Mouse (Mus musculus) liver, postnatal 0 days (tissue): ENCODE data around the gene Aspdh. TPM values are rescaled to one million over a fixed set of nuclear protein-coding genes. Genes with fewer than 3 reads are reported as not detected.

Source experiments
- ATAC-seq: fragments of 200-750 bp; cut with Nextera tagmentation; 2 replicates; pipeline ENCODE4 v1.8.0; 2017; ENCODE audit warnings: mild to moderate bottlenecking, moderate library complexity
- DNase-seq: peaks from one replicate; pipeline ENCODE4 v3.0.0-alpha.2; 2016
- H3K27ac ChIP-seq: fragments of 300-500 bp; sonication (generic); 2 replicates; pipeline ENCODE4 v1.5.1; 2014; ENCODE audit warnings: antibody characterized with exemption, moderate library complexity, mild to moderate bottlenecking, low read depth
- H3K27me3 ChIP-seq: fragments of 300-500 bp; sonication (generic); 2 replicates; pipeline ENCODE4 v1.6.1; 2014; ENCODE audit warnings: low read length, control low read depth, mixed read lengths; ENCODE audit not compliant: insufficient read depth
- H3K36me3 ChIP-seq: fragments of 300-500 bp; sonication (generic); replicated peaks from 2 replicates; pipeline ENCODE4 v1.6.1; 2014; ENCODE audit warnings: mild to moderate bottlenecking, control low read depth, low read length, moderate library complexity, mixed read lengths; ENCODE audit not compliant: insufficient read depth
- H3K4me1 ChIP-seq: fragments of 300-500 bp; sonication (generic); 2 replicates; pipeline ENCODE4 v1.6.1; 2014; ENCODE audit warnings: antibody characterized with exemption, mild to moderate bottlenecking, control low read depth; ENCODE audit not compliant: insufficient read depth
- H3K4me2 ChIP-seq: fragments of 300-500 bp; sonication (generic); 2 replicates; pipeline ENCODE4 v1.6.1; 2014; ENCODE audit warnings: low read depth, mild to moderate bottlenecking, low read length, moderate library complexity, mixed read lengths
- H3K4me3 ChIP-seq: fragments of 300-500 bp; sonication (generic); 2 replicates; pipeline ENCODE4 v1.5.1; 2014; ENCODE audit warnings: low read depth, low read length
- H3K9ac ChIP-seq: fragments of 300-500 bp; sonication (generic); replicated peaks from 2 replicates; pipeline ENCODE4 v1.6.1; 2014; ENCODE audit warnings: mild to moderate bottlenecking, moderate library complexity
- H3K9me3 ChIP-seq: fragments of 300-500 bp; sonication (generic); 2 replicates; pipeline ENCODE4 v1.6.1; 2016; ENCODE audit warnings: mild to moderate bottlenecking, control low read depth, low read length, mixed read lengths
- CTCF ChIP-seq: sonication (generic); IDR thresholded peaks from 2 replicates; pipeline ENCODE4 v1.5.1; 2016; ENCODE audit warnings: antibody characterized with exemption, low read depth
- EP300 ChIP-seq: IDR thresholded peaks from 2 replicates; pipeline ENCODE4 v1.6.1; 2016; ENCODE audit warnings: antibody characterized with exemption, low read depth, mild to moderate bottlenecking
- WGBS: fragments of 180-500 bp; shearing (Covaris S2); extraction: QIAGEN DNeasy Blood & Tissue Kit; methylation state at CpG from one replicate; pipeline ENCODE4 v1.1.7; 2014; ENCODE audit not compliant: insufficient replicate concordance; 5-methylcytosine and 5-hydroxymethylcytosine counted together
- polyA plus RNA-seq: library from polyadenylated mRNA; unstranded; fragments of >200 nt; fragmentation: Nextera tagmentation; extraction: Ambion mirVana; gene quantifications from 2 replicates; pipeline ENCODE4 v1.2.1, GENCODE M21; 2015

Aspdh gene
- polyA plus RNA-seq, 1 experiment from 2014 or later = 44.3 TPM

DNA sequence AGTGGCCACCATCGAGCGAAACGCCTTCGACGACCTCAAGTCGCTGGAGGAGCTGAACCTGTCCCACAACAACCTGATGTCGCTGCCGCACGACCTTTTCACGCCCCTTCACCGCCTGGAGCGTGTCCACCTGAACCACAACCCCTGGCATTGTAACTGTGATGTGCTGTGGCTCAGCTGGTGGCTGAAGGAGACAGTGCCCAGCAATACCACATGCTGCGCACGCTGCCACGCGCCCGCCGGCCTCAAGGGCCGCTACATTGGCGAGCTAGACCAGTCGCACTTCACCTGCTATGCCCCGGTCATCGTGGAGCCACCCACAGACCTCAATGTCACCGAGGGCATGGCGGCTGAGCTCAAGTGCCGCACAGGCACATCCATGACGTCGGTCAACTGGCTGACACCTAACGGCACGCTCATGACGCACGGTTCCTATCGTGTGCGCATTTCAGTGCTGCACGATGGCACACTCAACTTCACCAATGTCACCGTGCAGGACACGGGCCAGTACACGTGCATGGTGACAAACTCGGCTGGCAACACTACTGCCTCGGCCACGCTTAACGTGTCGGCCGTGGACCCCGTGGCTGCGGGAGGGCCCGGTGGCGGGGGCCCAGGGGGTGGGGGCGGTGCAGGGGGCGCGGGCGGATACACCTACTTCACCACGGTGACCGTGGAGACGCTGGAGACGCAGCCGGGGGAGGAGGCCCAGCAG is 3.5 kb upstream of the Aspdh start:
- Histone ChIP-seq H3K4me2 (no peak overlapping the region), H3K9me3 (no peaks in the 10 kb centered on the region), H3K4me3 (no peak overlapping the region), H3K36me3 (no peaks in the 10 kb centered on the region), H3K27me3 (peaks cover 49% of the 10 kb centered on the region), H3K9ac (no peak overlapping the region), H3K4me1 (peaks cover 12% of the 10 kb centered on the region), H3K27ac (no peak overlapping the region)
- TF ChIP-seq EP300 = no peak
- TF ChIP-seq CTCF = no peak
- DNase-seq = peak; percentile 14
- WGBS = 44% methylated on average over 51 of the region's 57 CpGs
- ATAC-seq = no peak

DNA sequence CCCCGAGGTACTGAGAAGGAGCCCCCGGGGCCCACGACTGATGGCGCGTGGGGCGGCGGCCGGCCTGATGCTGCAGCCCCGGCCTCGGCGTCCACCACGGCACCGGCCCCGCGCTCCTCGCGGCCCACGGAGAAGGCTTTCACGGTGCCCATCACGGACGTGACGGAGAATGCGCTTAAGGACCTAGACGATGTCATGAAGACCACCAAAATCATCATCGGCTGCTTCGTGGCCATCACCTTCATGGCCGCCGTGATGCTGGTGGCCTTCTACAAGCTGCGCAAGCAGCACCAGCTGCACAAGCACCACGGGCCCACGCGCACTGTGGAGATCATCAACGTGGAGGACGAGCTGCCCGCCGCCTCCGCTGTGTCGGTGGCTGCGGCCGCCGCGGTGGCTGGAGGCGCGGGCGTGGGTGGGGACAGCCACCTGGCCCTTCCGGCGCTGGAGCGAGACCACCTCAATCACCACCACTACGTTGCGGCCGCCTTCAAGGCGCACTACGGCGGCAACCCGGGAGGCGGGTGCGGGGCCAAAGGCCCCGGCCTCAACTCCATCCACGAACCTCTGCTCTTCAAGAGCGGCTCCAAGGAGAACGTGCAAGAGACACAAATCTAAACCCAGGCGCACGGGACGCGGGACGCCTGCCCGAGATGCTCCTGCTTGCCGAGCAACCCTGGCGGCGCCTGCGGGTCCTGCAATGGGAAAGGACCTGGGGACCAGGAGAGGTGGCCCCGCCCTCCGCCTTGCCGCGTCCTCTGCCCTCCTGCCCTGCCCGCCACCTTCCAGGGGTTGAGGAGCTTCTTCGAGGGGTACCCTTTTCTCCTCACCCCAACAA is 2.8 kb upstream of the Aspdh start:
- H3K4me1 ChIP-seq = peaks cover 18% of the 10 kb centered on the region
- no peak overlapping the region for H3K4me3 ChIP-seq
- peak; percentile 75 for DNase-seq

DNA sequence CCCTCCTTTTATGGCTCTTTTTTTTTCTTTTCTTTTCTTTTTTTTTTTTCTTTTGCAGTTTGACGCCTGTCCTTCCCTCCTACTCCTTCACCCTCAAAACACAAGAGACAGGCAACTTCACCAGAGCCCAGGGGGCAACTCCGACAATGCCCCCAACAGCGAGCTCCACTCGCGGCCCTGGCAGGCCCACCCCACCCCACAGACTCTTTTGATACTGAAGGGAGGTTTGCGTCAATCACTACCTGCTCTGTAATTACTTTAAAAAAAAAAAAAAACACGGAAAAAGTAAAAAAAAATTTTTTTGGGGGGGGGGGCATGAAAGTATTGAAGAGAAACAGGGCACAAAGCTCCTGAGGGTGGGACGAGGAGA is 2.1 kb upstream of the Aspdh start:
- WGBS = 26% methylated on average over 8 of the region's 8 CpGs
- Histone ChIP-seq H3K36me3 (no peaks in the 10 kb centered on the region), H3K27ac (no peak overlapping the region), H3K4me1 (peaks cover 18% of the 10 kb centered on the region), H3K9ac (no peak overlapping the region), H3K4me2 (no peak overlapping the region), H3K27me3 (peaks cover 49% of the 10 kb centered on the region), H3K4me3 (no peak overlapping the region), H3K9me3 (no peaks in the 10 kb centered on the region)
- ATAC-seq (no peak), DNase-seq (no peak)
- TF ChIP-seq CTCF = no peak
- TF ChIP-seq EP300 = no peak

More for the DNA sequence above, 2.8 kb upstream of the Aspdh start:
- Histone ChIP-seq H3K36me3 (no peaks in the 10 kb centered on the region), H3K27ac (no peak overlapping the region), H3K27me3 (peaks cover 49% of the 10 kb centered on the region), H3K9ac (no peak overlapping the region), H3K4me2 (no peak overlapping the region), H3K9me3 (no peaks in the 10 kb centered on the region)
- 6% methylated on average over 60 of the region's 77 CpGs for WGBS
- TF ChIP-seq CTCF (peak; percentile 53), EP300 (no peak)
- no peak for ATAC-seq

DNA sequence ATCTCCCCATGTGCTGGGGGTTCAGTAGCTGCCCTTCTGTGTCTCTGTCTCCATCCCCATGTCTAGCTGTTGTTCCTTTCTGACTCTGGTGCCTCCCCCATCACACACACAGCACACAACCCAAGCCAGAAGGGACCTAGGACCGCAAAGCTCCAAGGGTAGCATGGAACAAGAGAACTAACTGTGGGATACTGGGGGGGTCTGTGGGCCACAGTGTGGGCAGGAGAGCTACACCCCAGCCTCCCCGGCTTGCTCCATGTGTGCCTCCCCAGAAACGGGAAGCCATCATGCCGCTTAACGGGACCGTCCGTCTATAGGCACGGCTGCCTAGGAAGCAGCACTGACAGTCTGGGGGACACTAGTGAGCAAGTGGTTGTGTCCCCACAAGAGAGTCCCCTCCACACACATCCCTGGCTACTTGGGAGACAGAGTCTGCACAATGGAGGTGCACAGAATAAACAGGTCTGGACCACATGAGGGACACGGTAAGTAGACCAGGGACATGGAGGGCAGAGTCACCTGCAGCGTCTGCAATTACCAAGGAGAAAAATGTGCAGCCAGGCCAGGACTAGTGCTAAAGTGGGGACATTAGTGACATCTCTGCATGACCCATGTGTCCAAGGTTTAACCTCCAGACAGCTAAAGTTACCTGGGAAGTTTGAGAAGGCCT is 1.5 kb upstream of the Aspdh start:
- peaks cover 22% of the 10 kb centered on the region for H3K4me1 ChIP-seq
- H3K27ac ChIP-seq = no peak overlapping the region
- 76% methylated on average over 10 of the region's 10 CpGs for WGBS
- ATAC-seq (no peak), DNase-seq (peak; percentile 13)
- H3K9me3 ChIP-seq = no peaks in the 10 kb centered on the region
- no peak overlapping the region for H3K4me3 ChIP-seq
- no peak overlapping the region for H3K9ac ChIP-seq
- no peak for TF ChIP-seq CTCF
- TF ChIP-seq EP300 = no peak
- no peaks in the 10 kb centered on the region for H3K36me3 ChIP-seq
- H3K27me3 ChIP-seq = peaks cover 49% of the 10 kb centered on the region
- H3K4me2 ChIP-seq = no peak overlapping the region

DNA sequence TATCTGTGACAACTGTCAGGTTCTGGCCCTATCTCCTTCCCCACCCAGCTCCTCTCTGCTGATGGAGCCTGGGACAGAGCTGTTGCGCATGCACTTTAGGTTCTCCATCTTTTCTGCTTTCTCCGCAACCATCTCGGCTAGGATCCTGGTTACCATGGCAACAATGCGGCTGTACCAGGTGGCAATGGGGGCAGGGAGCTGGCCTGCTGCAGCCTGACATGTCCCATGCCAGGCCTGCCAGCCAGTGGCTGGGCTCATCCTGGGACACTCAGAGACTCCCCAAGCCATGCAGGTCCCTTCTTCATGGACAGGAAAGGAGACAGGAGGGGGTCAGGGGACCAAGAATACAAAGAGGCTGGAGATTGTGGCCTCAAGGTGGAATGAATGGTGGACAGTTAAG is 680 bp upstream of the Aspdh start:
- Histone ChIP-seq H3K4me2 (no peak overlapping the region), H3K36me3 (no peaks in the 10 kb centered on the region), H3K4me1 (peaks cover 26% of the 10 kb centered on the region), H3K9me3 (no peaks in the 10 kb centered on the region), H3K27ac (no peak overlapping the region), H3K4me3 (no peak overlapping the region), H3K9ac (no peak overlapping the region), H3K27me3 (peaks cover 47% of the 10 kb centered on the region)
- TF ChIP-seq EP300 = no peak
- no peak for TF ChIP-seq CTCF
- DNase-seq = peak; percentile 14
- 40% methylated on average over 4 of the region's 4 CpGs for WGBS
- ATAC-seq = no peak

DNA sequence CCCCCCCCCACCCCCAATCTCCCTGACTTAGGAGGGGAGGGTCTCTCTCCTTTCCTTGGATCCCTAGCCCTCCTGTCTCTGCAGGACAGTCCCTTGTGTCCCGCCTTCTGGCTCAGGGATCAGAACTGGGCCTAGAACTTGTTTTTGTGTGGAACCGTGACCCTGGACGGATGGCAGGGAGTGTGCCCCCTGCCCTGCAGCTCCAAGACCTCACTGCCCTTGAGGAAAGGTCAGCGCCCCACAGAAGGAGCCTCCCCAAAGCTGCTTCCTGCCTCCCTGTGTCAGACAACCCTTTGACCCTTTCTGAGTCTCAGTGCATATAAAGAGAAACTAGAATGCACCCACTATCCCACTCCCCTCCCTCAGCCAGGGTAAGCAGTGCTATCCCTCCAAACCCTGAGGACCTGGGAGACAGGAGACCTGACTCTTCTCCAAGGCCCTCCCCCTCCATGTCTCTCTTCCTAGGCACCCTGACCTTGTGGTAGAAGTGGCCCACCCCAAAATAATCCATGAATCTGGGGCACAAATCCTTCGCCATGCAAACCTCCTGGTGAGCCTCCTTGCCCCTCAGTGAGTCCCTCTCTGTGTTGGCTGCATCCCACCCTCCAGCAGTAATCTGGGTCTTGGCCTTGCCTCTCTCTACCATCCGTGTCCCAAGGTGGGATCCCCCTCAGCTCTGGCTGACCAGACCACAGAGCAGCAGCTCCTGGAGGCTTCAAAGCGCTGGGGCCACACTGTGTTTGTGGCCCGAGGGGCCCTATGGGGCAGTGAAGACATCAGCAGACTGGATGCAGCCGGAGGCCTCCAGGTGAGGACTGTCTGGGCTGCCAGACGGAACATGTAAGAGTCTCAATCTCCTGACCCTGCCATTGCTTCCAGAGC is 1.1 kb downstream of the Aspdh start:
- Histone ChIP-seq H3K36me3 (peaks cover 3% of the 10 kb centered on the region), H3K4me1 (peaks cover 36% of the 10 kb centered on the region), H3K4me2 (peak overlapping the region; percentile 65), H3K9me3 (no peaks in the 10 kb centered on the region), H3K27ac (peak overlapping the region; percentile 66), H3K4me3 (peak overlapping the region; percentile 26), H3K27me3 (peaks cover 30% of the 10 kb centered on the region), H3K9ac (peak overlapping the region; percentile 50)
- ATAC-seq = no peak
- peak; percentile 15 for DNase-seq
- 77% methylated on average over 10 of the region's 10 CpGs for WGBS
- TF ChIP-seq EP300 (no peak), CTCF (no peak)
